Mouse (Mus musculus) heart, adult 2 months (tissue): Measurements from ENCODE around the gene Usp49. TPM values are rescaled to one million over a fixed set of nuclear protein-coding genes. Genes with fewer than 3 reads are reported as not detected.

ENCODE experiments used
- DNase-seq, 2 experiments: peaks; one replicate each; pipeline ENCODE4 v3.0.0; 2021
- H3K27ac ChIP-seq: fragments of 200-600 bp; 2 replicates; pipeline ENCODE4 v1.8.1; 2022
- H3K27me3 ChIP-seq: fragments of 200-500 bp; 2 replicates; pipeline ENCODE4 v1.6.1; 2012; ENCODE audit warnings: mild to moderate bottlenecking, low read length, inconsistent platforms, mixed read lengths; ENCODE audit not compliant: control insufficient read depth, insufficient read depth
- H3K36me3 ChIP-seq: fragments of 200-500 bp; 2 replicates; pipeline ENCODE4 v1.6.1; 2012; ENCODE audit warnings: low read length, inconsistent platforms; ENCODE audit not compliant: control insufficient read depth, insufficient read depth
- H3K4me1 ChIP-seq: fragments of 200-500 bp; 2 replicates; pipeline ENCODE4 v1.6.1; 2011; ENCODE audit warnings: low read length; ENCODE audit not compliant: control insufficient read depth, insufficient read depth
- H3K4me3 ChIP-seq: fragments of 200-600 bp; 2 replicates; pipeline ENCODE4 v1.8.1; 2022
- H3K79me2 ChIP-seq: fragments of 200-500 bp; replicated peaks from 2 replicates; pipeline ENCODE4 v1.6.1; 2012; ENCODE audit warnings: mild to moderate bottlenecking, inconsistent platforms, low read length, moderate library complexity, mixed read lengths; ENCODE audit not compliant: control insufficient read depth, insufficient read depth
- H3K9ac ChIP-seq: fragments of 200-500 bp; 2 replicates; pipeline ENCODE4 v1.6.1; 2012; ENCODE audit warnings: low read depth, mild to moderate bottlenecking, control low read depth, inconsistent platforms, low read length, mixed read lengths
- CTCF ChIP-seq: fragments of 200-600 bp; IDR thresholded peaks from 2 replicates; pipeline ENCODE4 v1.8.1; 2022; ENCODE audit warnings: antibody characterized with exemption, mild to moderate bottlenecking, moderate library complexity
- EP300 ChIP-seq: fragments of 200-500 bp; IDR thresholded peaks from 2 replicates; pipeline ENCODE4 v1.6.1; 2011; ENCODE audit warnings: low read depth, low read length, control low read depth; ENCODE audit not compliant: insufficient read depth
- POLR2A ChIP-seq: fragments of 200-500 bp; IDR thresholded peaks from 2 replicates; pipeline ENCODE4 v1.6.1; 2011; ENCODE audit warnings: mild to moderate bottlenecking, low read depth, low read length, control low read depth; ENCODE audit not compliant: insufficient read depth
- WGBS: fragments of 180-500 bp; shearing (Covaris S2); methylation state at CpG from one replicate; pipeline ENCODE4 v1.1.7; 2018; 5-methylcytosine and 5-hydroxymethylcytosine counted together
- intact Hi-C: fragments of 180-260 bp; cut with DNase I; formaldehyde crosslinking; loops from one replicate; pipeline ENCODE4 v1.15.1; 2025
- polyA plus RNA-seq: library from polyadenylated mRNA; depleted of rRNA; stranded (reverse); fragments of >200 nt; gene quantifications from 2 replicates; pipeline ENCODE4 v1.2.3, GENCODE M21; 2012
- total RNA-seq, 2 experiments: library from RNA; stranded (reverse); gene quantifications; 2 replicates each; pipeline ENCODE4 v1.2.3; 2021

Usp49 gene
- total and polyA plus RNA-seq, 3 experiments, result 2.9 to 3.6 (median 3.4) TPM

DNA sequence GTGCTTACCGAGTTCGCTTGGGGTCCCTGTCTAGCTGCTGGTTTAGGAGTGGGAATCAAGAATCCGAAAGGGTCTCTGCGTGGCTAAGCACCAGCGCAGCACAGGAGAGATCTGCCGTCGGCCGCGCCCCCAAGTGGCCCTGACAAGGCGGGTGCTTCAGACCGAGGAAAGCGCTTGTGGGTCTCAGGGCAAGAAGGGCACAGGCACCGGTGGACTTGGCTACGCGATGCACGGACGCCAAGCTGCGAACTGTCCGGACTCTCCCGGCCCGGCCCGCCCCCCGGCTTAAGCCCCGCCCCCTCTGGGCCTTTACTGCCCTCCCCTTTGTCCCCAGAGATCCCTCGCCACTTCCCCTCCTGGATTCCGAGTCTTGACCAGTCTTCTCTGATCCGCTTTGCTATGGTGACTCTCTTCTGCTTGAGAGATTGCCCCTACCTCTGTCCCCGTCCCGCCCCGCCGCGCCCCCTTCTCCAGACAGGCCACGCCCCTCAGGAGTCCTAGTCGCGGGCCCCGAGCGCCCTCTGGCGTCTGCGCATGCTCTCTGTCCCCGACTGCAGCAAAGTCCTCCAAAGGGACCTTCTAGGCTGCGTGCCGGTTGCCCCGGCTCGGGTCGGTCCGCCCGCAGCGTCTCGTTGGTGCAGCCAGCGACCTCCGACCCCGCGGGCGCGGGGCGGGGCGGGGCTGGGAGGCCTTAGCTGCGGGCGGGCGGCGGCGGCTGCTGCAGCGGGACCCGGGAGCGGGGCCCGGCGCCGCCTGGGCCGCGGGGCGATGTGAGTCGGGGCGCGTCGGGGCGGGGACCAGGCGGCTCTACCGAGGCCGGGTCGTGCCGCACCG is 64.2 kb downstream of the Usp49 start, which contains the start of gene Prickle4:
Gene Prickle4 (minus strand): TSS at position 234 of the 834 bp plus-strand sequence.
- peak within 1 kb of the TSS; percentile 91 for H3K9ac ChIP-seq
- H3K4me3 ChIP-seq, result peak within 1 kb of the TSS; percentile 81
- no peak; the same call in 1 of the 2 replicates for TF ChIP-seq EP300
- peak; percentile 74 for TF ChIP-seq CTCF
- TF ChIP-seq POLR2A, result peak; percentile 66
- intact Hi-C loops, result loop anchor here (2.0 to 5.0 kb wide), 3 partner anchors 42 to 327 kb away; partner anchors contain the start of genes Mrps10 and Tfeb
- WGBS, result under 1% methylated on average over 74 of the region's 82 CpGs
- 0 out of 2 replicates have a peak, but pooled peaks cover 1% of the 10 kb centered on the region for H3K4me1 ChIP-seq
- no peaks in the 10 kb centered on the region for H3K79me2 ChIP-seq
- H3K27ac ChIP-seq, result peak within 1 kb of the TSS; percentile 77
- no peaks in the 10 kb centered on the region for H3K36me3 ChIP-seq
- no peaks in the 10 kb centered on the region for H3K27me3 ChIP-seq
- DNase-seq, result peak; percentile 97 to 98

DNA sequence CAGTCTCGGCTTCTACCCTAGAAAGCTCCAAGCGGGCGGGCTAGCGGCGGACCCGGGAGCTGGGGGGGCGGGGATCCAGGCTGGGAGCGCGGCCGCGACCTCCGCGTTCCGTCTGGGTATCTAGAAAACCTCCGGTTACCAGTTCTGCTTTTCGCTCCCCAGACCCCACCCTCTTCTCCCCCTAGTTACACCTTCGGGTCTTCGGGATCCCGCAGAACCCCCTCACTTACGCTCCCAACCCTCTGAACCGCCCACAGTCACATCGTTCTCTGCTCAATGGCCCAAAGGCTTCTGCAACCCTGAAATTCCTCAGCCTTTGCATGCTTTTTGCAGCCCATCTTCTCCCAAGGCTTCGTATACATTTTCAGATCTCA is 64.8 kb downstream of the Usp49 start:
- TF ChIP-seq CTCF (no peak), POLR2A (no peak), EP300 (no peak)
- peak overlapping the region; percentile 81 for H3K4me3 ChIP-seq
- H3K27me3 ChIP-seq, result no peaks in the 10 kb centered on the region
- no peaks in the 10 kb centered on the region for H3K36me3 ChIP-seq
- WGBS, result under 1% methylated on average over 23 of the region's 23 CpGs
- H3K79me2 ChIP-seq, result no peaks in the 10 kb centered on the region
- no peak for DNase-seq
- peak overlapping the region; percentile 91 for H3K9ac ChIP-seq
- intact Hi-C loops, result loop anchor here (2.0 kb wide), 2 partner anchors 41 to 185 kb away; partner anchors contain the start of gene Tfeb
- 0 out of 2 replicates have a peak, but pooled peaks cover 1% of the 10 kb centered on the region for H3K4me1 ChIP-seq
- peak overlapping the region; percentile 77 for H3K27ac ChIP-seq

DNA sequence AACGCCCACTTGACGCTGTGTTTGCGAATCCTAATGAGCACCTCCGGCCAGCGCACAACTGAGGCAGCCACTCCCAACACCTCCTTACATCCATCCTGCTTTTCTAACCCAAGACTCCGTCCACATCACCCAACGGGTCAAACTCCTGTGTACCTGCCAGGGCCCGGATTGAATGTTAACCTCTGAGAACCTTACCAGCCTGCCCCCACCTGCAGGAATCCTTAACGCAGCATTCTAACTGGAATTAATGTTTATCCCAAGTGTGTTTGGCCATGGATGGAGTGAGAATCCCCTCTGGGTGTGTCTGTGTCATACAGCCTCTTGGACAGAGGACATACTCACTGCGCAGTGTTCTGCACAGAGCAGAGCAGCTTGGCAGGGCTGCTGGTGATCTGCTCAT is 67.7 kb downstream of the Usp49 start:
- intact Hi-C loops, result no loop called here
- 93% methylated on average over 10 of the region's 10 CpGs for WGBS
- H3K79me2 ChIP-seq, result no peaks in the 10 kb centered on the region

DNA sequence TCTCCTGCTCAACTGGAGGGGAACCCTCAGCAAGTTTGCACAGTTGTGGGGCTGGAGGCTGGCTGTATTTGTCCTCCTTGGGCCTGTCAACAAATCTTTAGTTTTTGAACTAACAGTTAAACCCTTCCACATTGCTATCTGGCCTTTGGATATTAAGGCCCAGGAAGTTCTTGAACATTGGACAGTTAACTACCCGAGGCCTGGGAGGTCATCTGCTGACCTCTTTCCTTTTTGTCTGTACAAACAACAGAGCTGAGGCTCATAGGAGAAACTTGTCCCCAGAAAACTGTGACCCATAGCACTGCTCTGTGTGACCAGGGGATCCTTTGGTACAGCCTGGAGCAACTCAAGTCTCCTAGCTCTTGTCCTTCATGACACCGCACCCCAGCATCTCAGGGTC is 68.6 kb downstream of the Usp49 start:
- no peak overlapping the region for H3K9ac ChIP-seq
- H3K4me1 ChIP-seq, result no peaks in the 10 kb centered on the region
- 75% methylated on average over 2 of the region's 2 CpGs for WGBS
- H3K36me3 ChIP-seq, result no peaks in the 10 kb centered on the region
- no peaks in the 10 kb centered on the region for H3K27me3 ChIP-seq
- DNase-seq, result no peak
- H3K79me2 ChIP-seq, result no peaks in the 10 kb centered on the region
- intact Hi-C loops, result no loop called here
- no peak for TF ChIP-seq EP300
- TF ChIP-seq POLR2A, result no peak
- no peak for TF ChIP-seq CTCF
- H3K27ac ChIP-seq, result no peak overlapping the region
- no peak overlapping the region for H3K4me3 ChIP-seq

More for the DNA sequence above, 67.7 kb downstream of the Usp49 start:
- H3K27ac ChIP-seq, result no peak overlapping the region
- H3K4me1 ChIP-seq, result 0 out of 2 replicates have a peak, but pooled peaks cover 1% of the 10 kb centered on the region
- no peaks in the 10 kb centered on the region for H3K36me3 ChIP-seq
- no peak overlapping the region for H3K4me3 ChIP-seq
- TF ChIP-seq POLR2A, result no peak
- no peak for TF ChIP-seq CTCF
- no peak for TF ChIP-seq EP300
- no peak overlapping the region for H3K9ac ChIP-seq
- no peaks in the 10 kb centered on the region for H3K27me3 ChIP-seq
- DNase-seq, result no peak

DNA sequence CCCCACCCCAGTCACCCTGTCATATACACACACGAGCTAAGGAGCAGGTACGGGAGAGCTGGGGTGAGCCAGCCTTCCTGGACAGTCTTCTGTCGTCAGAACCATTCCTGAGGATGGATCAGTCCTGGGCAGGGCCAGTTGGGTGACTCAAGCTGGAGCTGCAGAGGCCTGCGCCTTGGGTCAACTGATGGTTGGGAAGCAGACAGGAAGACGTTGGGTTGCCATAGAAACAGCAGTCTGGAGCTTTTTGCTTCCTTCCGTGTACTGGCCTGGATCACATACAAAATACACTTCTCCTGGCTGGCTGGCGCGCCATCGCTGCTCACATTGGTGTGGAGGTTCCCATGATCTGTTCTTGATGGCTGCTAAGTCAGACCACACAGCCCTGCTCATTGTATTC is 71.3 kb downstream of the Usp49 start:
- intact Hi-C loops, result no loop called here
- 73% methylated on average over 9 of the region's 9 CpGs for WGBS
- no peaks in the 10 kb centered on the region for H3K27me3 ChIP-seq
- H3K79me2 ChIP-seq, result no peaks in the 10 kb centered on the region
- no peak overlapping the region for H3K9ac ChIP-seq
- H3K27ac ChIP-seq, result no peak overlapping the region
- TF ChIP-seq CTCF (no peak), EP300 (no peak), POLR2A (no peak)
- DNase-seq, result no peak
- H3K4me1 ChIP-seq, result no peaks in the 10 kb centered on the region
- H3K36me3 ChIP-seq, result no peaks in the 10 kb centered on the region
- no peak overlapping the region for H3K4me3 ChIP-seq

DNA sequence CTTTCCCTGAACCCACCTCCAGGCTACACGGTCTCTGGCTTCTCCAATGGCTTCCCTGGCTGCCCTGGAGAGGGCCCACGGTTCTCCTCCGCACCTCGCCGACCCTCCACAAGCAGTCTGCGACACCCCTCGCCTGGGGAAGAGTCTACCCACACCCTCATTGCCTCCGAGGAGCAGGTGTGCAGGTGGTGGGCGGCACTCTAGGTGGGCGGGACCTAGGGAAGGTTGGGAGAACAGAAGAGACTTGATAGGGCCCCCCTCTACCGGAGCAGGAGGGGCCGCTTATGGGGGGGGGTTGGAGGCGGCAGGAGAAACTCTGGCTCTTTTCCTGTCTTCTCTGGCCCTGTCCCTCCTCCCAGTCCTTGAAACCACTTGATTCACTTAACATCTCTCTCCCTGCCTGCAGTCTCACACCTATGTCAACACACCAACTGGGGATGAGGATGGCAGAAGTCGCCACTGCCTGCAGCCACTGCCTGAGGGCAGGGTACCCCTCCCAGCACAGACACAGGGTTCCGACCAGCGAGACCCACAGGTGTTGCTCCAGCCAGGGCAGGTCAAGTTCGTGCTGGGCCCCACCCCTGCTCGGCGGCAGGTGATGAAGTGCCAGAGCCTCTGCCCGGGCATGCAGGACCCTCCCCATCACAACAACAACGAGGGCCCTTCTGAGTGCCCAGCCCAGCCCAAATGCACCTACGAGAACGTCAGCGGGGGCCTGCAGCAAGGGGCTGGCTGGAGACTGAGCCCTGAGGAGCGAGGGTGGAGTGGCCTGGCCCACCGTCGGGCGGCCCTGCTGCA is 72.3 kb downstream of the Usp49 start:
- H3K36me3 ChIP-seq, result no peaks in the 10 kb centered on the region
- H3K27ac ChIP-seq, result no peak overlapping the region
- H3K4me1 ChIP-seq, result no peaks in the 10 kb centered on the region
- TF ChIP-seq CTCF (no peak), POLR2A (no peak), EP300 (no peak)
- no peak overlapping the region for H3K4me3 ChIP-seq
- WGBS, result 71% methylated on average over 28 of the region's 28 CpGs
- H3K27me3 ChIP-seq, result no peaks in the 10 kb centered on the region
- no peak overlapping the region for H3K9ac ChIP-seq
- H3K79me2 ChIP-seq, result no peaks in the 10 kb centered on the region
- no peak for DNase-seq
- intact Hi-C loops, result no loop called here
